Mouse (Mus musculus) liver, adult 2 months (tissue): Measurements from ENCODE around the gene Sde2. TPM values are rescaled to one million over a fixed set of nuclear protein-coding genes. Genes with fewer than 3 reads are reported as not detected.
"Not testable (repeated sequence)": the region's sequence is repeated elsewhere in the genome, so short reads cannot be mapped to it uniquely, and the experiment has no call there.

Experiments used
- DNase-seq: peaks from one replicate; pipeline ENCODE4 v3.0.0-alpha.2; 2011; ENCODE audit warnings: low read depth, low spot score; ENCODE audit errors: extremely low read depth
- H3K27ac ChIP-seq: fragments of 200-500 bp; replicated peaks from 2 replicates; pipeline ENCODE4 v1.5.1; 2012; ENCODE audit warnings: low read depth, mild to moderate bottlenecking, control low read depth, inconsistent platforms, low read length; ENCODE audit not compliant: insufficient read depth
- H3K27me3 ChIP-seq: fragments of 200-500 bp; 2 replicates; pipeline ENCODE4 v1.6.1; 2012; ENCODE audit warnings: mild to moderate bottlenecking, moderate library complexity, low read length, inconsistent platforms; ENCODE audit not compliant: control insufficient read depth, insufficient read depth
- H3K36me3 ChIP-seq: fragments of 200-500 bp; 2 replicates; pipeline ENCODE4 v1.6.1; 2012; ENCODE audit warnings: low read length, inconsistent platforms; ENCODE audit not compliant: control insufficient read depth, insufficient read depth
- H3K4me1 ChIP-seq: fragments of 200-500 bp; 2 replicates; pipeline ENCODE4 v1.6.1; 2011; ENCODE audit warnings: low read length; ENCODE audit not compliant: control insufficient read depth, insufficient read depth
- H3K4me3 ChIP-seq: fragments of 200-500 bp; 2 replicates; pipeline ENCODE4 v1.5.1; 2011; ENCODE audit warnings: low read depth, mild to moderate bottlenecking, control low read depth, low read length, moderate library complexity; ENCODE audit not compliant: insufficient read depth
- H3K79me2 ChIP-seq: fragments of 200-500 bp; 2 replicates; pipeline ENCODE4 v1.6.1; 2012; ENCODE audit warnings: inconsistent platforms, mild to moderate bottlenecking, low read length, moderate library complexity; ENCODE audit not compliant: control insufficient read depth, insufficient read depth
- H3K9ac ChIP-seq: fragments of 200-500 bp; 2 replicates; pipeline ENCODE4 v1.6.1; 2012; ENCODE audit warnings: low read depth, mild to moderate bottlenecking, control low read depth, inconsistent platforms, low read length
- CTCF ChIP-seq: fragments of 200-500 bp; IDR thresholded peaks from 2 replicates; pipeline ENCODE4 v1.5.1; 2011; ENCODE audit warnings: low read depth, low read length, control low read depth
- POLR2A ChIP-seq: fragments of 200-500 bp; IDR thresholded peaks from 2 replicates; pipeline ENCODE4 v1.6.1; 2011; ENCODE audit warnings: low read length, control low read depth; ENCODE audit not compliant: insufficient read depth; ENCODE audit errors: extremely low read depth
- WGBS: fragments of 180-500 bp; shearing (Covaris S2); methylation state at CpG from one replicate; pipeline ENCODE4 v1.1.7; 2018; 5-methylcytosine and 5-hydroxymethylcytosine counted together
- polyA plus RNA-seq: library from polyadenylated mRNA; depleted of rRNA; stranded (reverse); fragments of >200 nt; gene quantifications from 2 replicates; pipeline ENCODE4 v1.2.3, GENCODE M21; 2012
- total RNA-seq: library from RNA; depleted of rRNA; stranded (reverse); fragments of >200 nt; gene quantifications from 2 replicates; pipeline ENCODE4 v1.2.3, GENCODE M21; 2014

Sde2 gene
- total and polyA plus RNA-seq, 2 experiments, result 5.0 to 5.8 TPM

GRCm38 (mm10) chr1:180826634-180827033 lies 24.3 kb upstream of the Sde2 start:
- Histone ChIP-seq H3K4me3 (no peak overlapping the region), H3K27me3 (no peaks in the 10 kb centered on the region), H3K27ac (no peak overlapping the region), H3K79me2 (no peaks in the 10 kb centered on the region), H3K36me3 (no peaks in the 10 kb centered on the region), H3K9ac (no peak overlapping the region), H3K4me1 (no peaks in the 10 kb centered on the region; the same call in 1 of the 2 replicates)
- TF ChIP-seq POLR2A (no peak), CTCF (no peak)
- WGBS, result 91% methylated on average over 4 of the region's 4 CpGs
- no peak for DNase-seq

- Histone ChIP-seq H3K4me1 (no peaks in the 10 kb centered on the region), H3K9ac (no peak overlapping the region), H3K79me2 (no peaks in the 10 kb centered on the region), H3K4me3 (no peak overlapping the region), H3K36me3 (no peaks in the 10 kb centered on the region), H3K27me3 (no peaks in the 10 kb centered on the region), H3K27ac (no peak overlapping the region)
- WGBS, result 79% methylated on average over 11 of the region's 11 CpGs
- TF ChIP-seq CTCF (no peak), POLR2A (no peak)
- DNase-seq, result no peak
Measured at GRCm38 (mm10) chr1:180829775-180830174, 21.2 kb upstream of the Sde2 start.

- TF ChIP-seq CTCF (no peak), POLR2A (no peak)
- Histone ChIP-seq H3K9ac (no peak overlapping the region), H3K4me1 (no peaks in the 10 kb centered on the region), H3K36me3 (no peaks in the 10 kb centered on the region), H3K27ac (no peak overlapping the region), H3K79me2 (no peaks in the 10 kb centered on the region), H3K4me3 (no peak overlapping the region), H3K27me3 (no peaks in the 10 kb centered on the region)
- WGBS, result 86% methylated on average over 11 of the region's 11 CpGs
- no peak for DNase-seq
Measured at GRCm38 (mm10) chr1:180830175-180830574, 20.8 kb upstream of the Sde2 start.

- Histone ChIP-seq H3K27me3 (no peaks in the 10 kb centered on the region), H3K4me3 (no peak overlapping the region), H3K79me2 (no peaks in the 10 kb centered on the region), H3K27ac (no peak overlapping the region), H3K9ac (no peak overlapping the region), H3K4me1 (no peaks in the 10 kb centered on the region), H3K36me3 (no peaks in the 10 kb centered on the region)
- 54% methylated on average over 14 of the region's 14 CpGs for WGBS
- no peak for TF ChIP-seq CTCF
- TF ChIP-seq POLR2A, result no peak
- DNase-seq, result no peak
Measured at GRCm38 (mm10) chr1:180830588-180831346, 20.2 kb upstream of the Sde2 start.

GRCm38 (mm10) chr1:180835273-180836015 lies 15.5 kb upstream of the Sde2 start:
- TF ChIP-seq CTCF (no peak), POLR2A (no peak)
- Histone ChIP-seq H3K27ac (no peak overlapping the region), H3K9ac (no peak overlapping the region), H3K79me2 (no peaks in the 10 kb centered on the region), H3K36me3 (no peaks in the 10 kb centered on the region), H3K4me1 (no peaks in the 10 kb centered on the region), H3K27me3 (no peaks in the 10 kb centered on the region), H3K4me3 (no peak overlapping the region)
- WGBS, result 85% methylated on average over 10 of the region's 10 CpGs
- no peak for DNase-seq

- H3K4me1 ChIP-seq, H3K4me3 ChIP-seq, DNase-seq, H3K27me3 ChIP-seq, H3K36me3 ChIP-seq, H3K9ac ChIP-seq, H3K27ac ChIP-seq, H3K79me2 ChIP-seq: not testable (repeated sequence)
- 90% methylated on average over 8 of the region's 8 CpGs for WGBS
Measured at GRCm38 (mm10) chr1:180836467-180836866, 14.5 kb upstream of the Sde2 start.
